Mouse (Mus musculus) retina, postnatal 7 days (tissue): ENCODE results near the gene Itga11.
"Not testable (repeated sequence)": the region's sequence is repeated elsewhere in the genome, so short reads cannot be mapped to it uniquely, and the experiment has no call there.

Source experiments
- DNase-seq: peaks from one replicate; pipeline ENCODE4 v3.0.0-alpha.2; 2012; ENCODE audit warnings: low read depth, low spot score

The Itga11 gene

GRCm38 (mm10) chr9:62677641-62678549 lies at the start of gene Itga11:
Gene Itga11 (plus strand): TSS chr9:62677826.
- peak; percentile 14 for DNase-seq

- no peak for DNase-seq
Observed at GRCm38 (mm10) chr9:62630631-62631240, 46.9 kb upstream of the Itga11 start.

- DNase-seq: no peak
Observed at GRCm38 (mm10) chr9:62632392-62632791, 45.2 kb upstream of the Itga11 start.

GRCm38 (mm10) chr9:62638045-62638444 lies 39.6 kb upstream of the Itga11 start:
- DNase-seq: no peak

- DNase-seq: no peak
Observed at GRCm38 (mm10) chr9:62639686-62640085, 37.9 kb upstream of the Itga11 start.

GRCm38 (mm10) chr9:62640188-62640587 lies 37.4 kb upstream of the Itga11 start:
- no peak for DNase-seq

GRCm38 (mm10) chr9:62645716-62646400 lies 31.8 kb upstream of the Itga11 start:
- DNase-seq: no peak

- DNase-seq: no peak
Observed at GRCm38 (mm10) chr9:62646721-62647183, 30.9 kb upstream of the Itga11 start.

GRCm38 (mm10) chr9:62649444-62649843 lies 28.2 kb upstream of the Itga11 start:
- no peak for DNase-seq

GRCm38 (mm10) chr9:62650764-62651163 lies 26.9 kb upstream of the Itga11 start:
- no peak for DNase-seq

GRCm38 (mm10) chr9:62654336-62654735 lies 23.3 kb upstream of the Itga11 start:
- no peak for DNase-seq

GRCm38 (mm10) chr9:62658016-62658415 lies 19.6 kb upstream of the Itga11 start:
- no peak for DNase-seq

- no peak for DNase-seq
Observed at GRCm38 (mm10) chr9:62659026-62659425, 18.6 kb upstream of the Itga11 start.

GRCm38 (mm10) chr9:62660971-62661370 lies 16.7 kb upstream of the Itga11 start:
- not testable (repeated sequence) for DNase-seq

GRCm38 (mm10) chr9:62663443-62663842 lies 14.2 kb upstream of the Itga11 start:
- no peak for DNase-seq

GRCm38 (mm10) chr9:62664115-62664725 lies 13.4 kb upstream of the Itga11 start:
- DNase-seq: no peak

- DNase-seq: no peak
Observed at GRCm38 (mm10) chr9:62665892-62666291, 11.7 kb upstream of the Itga11 start.

GRCm38 (mm10) chr9:62668503-62668902 lies 9.1 kb upstream of the Itga11 start:
- no peak for DNase-seq

GRCm38 (mm10) chr9:62673241-62673640 lies 4.4 kb upstream of the Itga11 start:
- no peak for DNase-seq

- DNase-seq: no peak
Observed at GRCm38 (mm10) chr9:62675172-62675571, 2.5 kb upstream of the Itga11 start.

- DNase-seq: no peak
Observed at GRCm38 (mm10) chr9:62678550-62679155, 1.0 kb downstream of the Itga11 start.
